Mouse (Mus musculus) NIH3T3 (cell line): ENCODE results near the gene Traf2.
A peak's percentile ranks its signal among the peaks of the same experiment; 100 is the strongest.

Experiments
- DNase-seq: peaks from one replicate; pipeline ENCODE4 v3.0.0-alpha.2; 2012; ENCODE audit warnings: low read depth

Gene Traf2

DNA sequence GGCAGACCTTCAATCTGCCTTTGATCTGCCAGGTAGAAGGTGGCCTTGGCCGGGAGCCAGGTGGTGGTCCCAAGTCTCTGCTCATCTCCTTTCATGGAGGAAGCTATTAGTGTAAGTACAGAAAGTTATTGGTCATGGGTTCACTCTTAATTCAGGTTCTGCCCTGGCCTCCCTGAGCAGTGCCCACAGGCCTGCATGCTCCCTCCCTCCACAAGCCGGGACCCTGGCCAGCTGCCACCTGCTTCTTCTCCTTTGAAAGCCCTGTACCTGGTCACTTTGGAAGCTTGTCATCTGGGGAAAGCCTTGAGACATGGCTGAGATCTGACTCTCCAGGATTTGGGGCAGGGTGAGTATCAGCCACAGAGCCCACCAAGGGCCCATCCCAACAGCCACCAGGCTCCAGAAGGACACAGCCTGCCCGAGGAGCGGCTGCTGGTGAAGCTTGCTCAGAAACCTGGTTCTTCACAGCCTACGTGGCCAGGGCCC, 53.2 kb downstream of the Traf2 start, which contains the start of gene Lcn12:
Gene Lcn12 (minus strand): TSS at position 436 of the 486 bp plus-strand sequence.
- DNase-seq, result no peak

DNA sequence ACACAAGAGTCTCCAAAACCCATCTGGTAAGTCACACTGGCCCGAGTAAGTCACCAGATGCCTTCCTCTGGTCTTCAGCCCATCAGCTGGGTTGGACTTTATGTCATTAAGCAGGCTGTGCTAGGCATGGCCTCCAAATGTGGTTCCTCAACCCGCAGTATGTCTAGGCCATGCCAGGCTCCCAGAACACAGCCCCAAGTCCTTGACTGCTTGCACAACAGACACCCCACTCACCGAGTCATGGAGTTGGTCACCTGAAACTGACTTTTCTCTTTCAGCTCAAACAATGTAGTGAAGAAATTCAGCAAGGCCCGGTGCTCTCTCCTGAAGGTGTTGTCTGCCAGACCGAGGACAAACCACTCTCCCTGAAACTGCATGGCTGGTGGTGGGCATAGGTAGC, 53.8 kb downstream of the Traf2 start:
- DNase-seq, result no peak

DNA sequence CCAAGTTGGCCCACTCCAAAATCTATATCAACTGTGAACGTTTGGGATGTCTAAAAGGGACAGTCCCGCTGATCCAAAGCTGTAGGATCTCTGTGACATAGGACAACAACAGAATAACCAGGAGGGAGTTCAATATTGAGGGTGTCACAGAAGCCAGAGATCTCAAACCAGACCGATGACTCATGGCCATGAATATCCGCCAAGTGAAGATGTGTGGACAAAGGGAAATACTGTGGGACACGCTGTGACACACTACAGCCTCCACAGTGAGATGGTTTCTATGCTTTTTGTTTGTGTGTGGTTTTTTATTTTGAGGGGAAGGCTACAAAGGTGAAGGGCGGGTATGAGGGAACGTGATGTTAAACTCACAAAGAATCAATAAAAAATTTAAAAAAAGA, 58.1 kb downstream of the Traf2 start:
- no peak for DNase-seq

DNA sequence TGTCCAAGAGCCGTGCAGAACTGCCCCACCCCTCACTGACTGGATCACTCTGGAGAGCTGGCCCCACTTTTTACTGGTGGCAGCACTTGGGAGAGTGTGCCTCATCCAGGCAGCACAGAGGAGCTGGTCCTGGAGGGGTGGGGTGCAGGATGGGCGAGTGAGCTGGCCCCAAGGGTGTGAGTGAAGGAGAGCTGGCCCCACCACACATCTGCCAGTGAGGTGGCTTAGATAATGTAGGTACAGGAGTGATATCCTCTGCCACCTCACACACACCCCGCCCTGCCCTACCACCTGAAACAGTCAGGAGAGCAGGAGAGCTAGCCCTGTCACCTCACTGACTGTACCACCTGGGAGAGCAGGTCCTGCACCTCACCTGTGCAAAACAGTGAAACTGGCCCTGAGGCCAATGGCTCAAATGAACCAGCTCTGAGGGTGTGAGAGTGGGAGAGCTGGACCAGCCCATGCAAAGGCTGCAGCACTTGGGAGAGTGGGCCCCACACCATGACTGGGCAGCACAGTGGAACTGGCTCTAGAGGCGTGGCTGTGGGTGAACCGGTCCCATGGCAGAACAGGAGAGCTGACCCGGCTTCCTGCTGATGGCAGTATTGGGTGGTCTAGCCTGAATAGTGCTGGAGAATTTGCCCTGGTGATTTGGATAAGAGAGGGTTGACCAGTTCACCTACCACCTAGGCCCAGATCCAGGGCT, 58.6 kb downstream of the Traf2 start:
- DNase-seq, result no peak

DNA sequence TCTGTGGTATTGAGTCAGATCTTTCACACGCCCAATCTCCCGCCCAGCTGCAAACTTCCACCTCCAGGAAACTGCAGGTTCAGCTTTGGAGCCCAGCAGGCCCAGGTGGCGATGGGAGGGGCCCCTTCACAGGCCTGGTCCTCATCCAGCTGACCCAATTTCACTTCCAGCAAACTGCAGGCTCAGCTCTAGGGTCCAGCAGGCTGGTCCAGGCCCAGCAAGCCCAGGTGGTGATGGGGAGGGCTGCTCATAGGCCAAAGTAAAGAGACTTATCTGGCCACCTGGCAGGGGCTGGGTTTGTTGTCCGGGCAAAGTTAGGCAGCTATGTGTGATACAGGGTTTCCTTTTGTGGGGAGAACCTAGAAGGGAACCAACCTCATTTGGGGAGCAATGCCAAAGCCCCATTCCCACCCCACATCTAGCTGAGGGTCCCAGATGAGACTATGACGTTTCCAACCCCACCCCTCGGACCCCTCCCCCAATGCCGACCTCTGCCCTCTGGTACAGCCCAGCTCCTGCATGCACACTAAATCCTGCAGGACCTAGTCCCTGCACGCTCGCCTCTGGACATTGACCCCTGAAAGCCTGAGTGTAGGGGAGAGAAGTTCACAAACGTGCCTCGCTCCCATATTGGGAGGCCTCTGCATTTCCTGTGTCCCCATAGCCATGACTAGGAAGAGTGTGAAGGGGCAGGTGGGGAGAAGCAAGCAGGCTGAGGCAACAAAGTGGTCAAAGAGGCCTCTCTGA, 61.7 kb downstream of the Traf2 start:
- DNase-seq, result no peak

DNA sequence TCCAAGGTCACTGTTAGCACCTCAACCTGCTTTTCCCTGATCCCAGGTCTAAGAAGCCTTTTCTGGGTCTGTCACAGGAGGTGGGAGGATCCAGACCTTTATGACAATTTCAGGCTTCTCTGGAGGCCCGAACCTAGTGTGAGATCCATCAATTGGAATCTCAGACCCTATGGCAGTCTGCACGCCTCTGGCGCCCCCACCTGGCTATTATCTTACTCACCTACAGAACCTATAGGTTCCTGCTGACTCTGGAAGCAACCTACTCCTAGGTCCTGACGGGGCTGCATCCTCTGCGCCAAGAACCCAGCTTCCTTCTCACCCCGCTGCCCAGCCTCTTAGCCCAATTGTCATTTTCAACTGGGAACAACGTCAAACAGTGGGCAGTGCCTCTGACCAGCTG, 63.8 kb downstream of the Traf2 start:
- peak; percentile 75 for DNase-seq

DNA sequence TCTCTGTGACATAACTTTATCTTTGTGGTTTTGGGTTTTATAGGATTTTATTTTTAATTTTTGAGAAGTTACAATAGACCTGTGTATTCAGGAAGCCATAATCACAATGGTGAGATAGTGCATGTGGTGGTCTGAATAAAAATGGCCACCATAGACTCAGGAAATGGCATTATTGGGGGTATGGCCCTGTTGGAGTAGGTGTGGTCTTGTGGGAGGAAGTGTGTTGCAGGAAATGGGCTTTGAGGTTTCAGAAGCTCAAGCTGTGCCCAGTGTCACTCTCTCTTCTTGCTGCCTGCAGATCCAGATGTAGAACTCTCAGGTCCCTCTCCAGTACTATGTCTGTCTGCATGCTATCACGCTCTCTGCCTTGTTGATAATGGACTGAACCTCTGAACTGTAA, 66.2 kb downstream of the Traf2 start:
- DNase-seq, result no peak

DNA sequence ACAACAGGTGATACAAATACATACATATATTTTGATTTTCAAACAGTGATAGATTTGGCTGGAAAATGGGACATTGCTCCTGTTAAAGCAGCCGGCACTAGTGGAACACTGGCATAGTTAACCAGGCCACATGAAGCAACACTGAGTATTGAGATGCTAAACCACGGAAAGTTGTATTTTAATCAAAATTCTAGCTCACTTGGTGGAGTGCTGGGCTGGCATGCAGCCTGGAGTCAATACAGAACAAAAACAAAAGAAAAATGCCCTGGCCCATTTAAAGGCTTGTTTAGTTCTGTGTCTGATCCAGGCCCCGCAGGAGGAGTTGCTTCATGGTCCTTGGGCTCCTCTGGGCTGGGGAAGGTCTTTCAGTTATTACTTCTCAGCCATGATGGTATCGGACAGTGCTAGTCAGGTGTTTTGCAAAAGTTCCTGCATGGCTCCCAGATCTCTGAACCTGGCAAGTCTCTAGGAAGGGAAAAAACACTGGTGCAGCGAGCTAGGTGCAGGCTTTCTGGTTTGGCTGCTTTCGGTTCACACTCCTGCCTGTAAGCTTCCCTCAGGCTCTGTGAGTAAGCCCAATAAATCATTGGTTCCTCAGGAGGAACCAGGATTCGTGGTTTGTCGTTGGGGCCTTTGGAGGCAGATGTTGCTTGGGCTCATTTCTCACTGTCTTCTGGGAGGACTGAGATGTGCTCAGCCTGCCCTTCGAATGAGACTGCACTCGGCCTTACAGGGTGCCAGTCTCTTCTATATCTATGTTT, 67.0 kb downstream of the Traf2 start:
- peak; percentile 55 for DNase-seq

DNA sequence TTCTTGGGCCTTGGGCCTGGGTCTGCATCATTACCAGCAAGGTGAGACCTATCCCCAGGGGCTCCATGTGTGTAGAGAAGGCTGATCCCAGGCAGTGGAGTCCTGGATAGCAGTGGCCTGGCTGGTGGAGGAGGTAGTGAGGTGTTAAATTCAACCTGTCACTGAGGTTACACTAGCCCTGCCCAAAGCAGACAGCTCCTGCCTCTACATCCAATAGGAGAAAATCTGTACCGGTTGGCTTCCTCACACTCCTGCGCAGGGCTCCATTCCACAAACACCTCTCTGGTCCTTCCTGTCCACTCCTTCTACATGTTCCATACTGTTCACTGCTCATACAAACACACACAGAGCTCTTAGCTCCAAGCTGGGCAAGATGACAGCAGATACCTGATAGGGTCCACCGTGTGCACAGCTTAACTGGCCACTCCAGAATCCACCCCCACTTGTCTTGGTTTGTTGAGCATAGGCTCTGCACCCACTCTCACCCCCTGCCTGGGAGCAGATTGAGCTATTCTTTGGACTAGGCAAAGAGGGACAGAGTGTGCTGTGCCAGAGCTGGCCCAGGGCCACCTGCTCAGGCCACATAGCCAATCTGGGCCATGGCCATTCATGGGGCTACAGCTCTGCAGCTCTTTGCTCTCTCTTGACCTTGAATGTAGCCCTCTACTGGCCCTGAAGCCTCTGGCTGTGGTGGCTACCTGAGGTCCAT, 68.6 kb downstream of the Traf2 start:
- no peak for DNase-seq

DNA sequence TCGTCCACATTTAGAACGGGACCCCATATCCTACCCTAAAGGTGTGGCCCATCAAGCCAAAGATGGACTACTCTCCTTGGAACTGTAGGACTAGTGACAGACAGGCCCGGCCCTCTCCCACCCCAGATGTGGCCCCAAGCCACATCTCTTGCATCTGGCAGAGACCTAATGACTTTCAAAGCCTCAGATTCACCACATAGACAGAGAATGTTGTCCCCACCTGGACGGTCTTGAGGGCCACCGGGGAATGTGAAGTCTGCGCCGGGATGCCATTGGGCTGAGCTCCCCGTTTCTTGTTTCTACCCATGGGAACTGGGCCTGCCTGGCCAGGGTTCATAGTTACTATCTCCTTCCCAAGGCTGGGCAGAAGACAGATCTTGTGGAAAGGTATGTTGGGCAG, 69.2 kb downstream of the Traf2 start:
- DNase-seq, result no peak

DNA sequence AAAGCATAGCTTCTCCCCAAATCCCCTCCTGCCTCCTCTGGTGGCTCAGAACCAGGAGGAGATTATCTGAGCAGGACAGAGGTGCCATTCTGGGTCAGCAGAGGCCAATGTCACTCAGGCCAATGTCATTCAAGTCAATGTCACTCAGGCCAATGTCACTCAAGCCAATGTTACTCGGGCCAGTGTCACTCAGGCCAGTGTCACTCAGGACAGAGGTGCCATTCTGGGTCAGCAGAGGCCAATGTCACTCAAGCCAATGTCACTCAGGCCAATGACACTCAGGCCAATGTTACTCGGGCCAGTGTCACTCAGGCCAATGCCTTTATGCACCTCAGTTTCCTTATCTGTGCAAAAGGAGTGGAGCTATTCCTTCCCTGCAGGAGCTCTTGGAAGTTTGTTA, 74.2 kb downstream of the Traf2 start:
- no peak for DNase-seq

DNA sequence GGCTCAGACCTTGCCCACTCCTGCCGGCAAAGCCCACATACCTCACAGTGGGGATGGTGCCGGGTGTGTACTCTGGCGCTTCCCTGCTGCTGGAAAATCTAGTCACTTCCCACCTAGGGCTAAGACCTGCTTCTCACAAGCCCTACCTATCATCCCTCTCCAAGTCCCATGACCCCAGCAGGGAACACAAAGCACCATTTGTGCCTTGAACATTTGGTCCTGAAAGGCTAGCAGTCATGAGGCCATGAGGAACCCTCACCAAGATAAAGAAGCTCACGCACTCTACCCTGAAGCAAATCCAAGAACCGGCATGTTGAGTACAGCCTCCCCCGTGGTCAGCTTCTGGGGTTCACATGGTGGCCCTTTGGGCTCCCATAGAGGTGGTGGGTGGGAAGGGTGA, 76.8 kb downstream of the Traf2 start, which contains the start of gene Ptgds:
Gene Ptgds (minus strand): TSS at position 78 of the 400 bp plus-strand sequence.
- DNase-seq, result no peak

DNA sequence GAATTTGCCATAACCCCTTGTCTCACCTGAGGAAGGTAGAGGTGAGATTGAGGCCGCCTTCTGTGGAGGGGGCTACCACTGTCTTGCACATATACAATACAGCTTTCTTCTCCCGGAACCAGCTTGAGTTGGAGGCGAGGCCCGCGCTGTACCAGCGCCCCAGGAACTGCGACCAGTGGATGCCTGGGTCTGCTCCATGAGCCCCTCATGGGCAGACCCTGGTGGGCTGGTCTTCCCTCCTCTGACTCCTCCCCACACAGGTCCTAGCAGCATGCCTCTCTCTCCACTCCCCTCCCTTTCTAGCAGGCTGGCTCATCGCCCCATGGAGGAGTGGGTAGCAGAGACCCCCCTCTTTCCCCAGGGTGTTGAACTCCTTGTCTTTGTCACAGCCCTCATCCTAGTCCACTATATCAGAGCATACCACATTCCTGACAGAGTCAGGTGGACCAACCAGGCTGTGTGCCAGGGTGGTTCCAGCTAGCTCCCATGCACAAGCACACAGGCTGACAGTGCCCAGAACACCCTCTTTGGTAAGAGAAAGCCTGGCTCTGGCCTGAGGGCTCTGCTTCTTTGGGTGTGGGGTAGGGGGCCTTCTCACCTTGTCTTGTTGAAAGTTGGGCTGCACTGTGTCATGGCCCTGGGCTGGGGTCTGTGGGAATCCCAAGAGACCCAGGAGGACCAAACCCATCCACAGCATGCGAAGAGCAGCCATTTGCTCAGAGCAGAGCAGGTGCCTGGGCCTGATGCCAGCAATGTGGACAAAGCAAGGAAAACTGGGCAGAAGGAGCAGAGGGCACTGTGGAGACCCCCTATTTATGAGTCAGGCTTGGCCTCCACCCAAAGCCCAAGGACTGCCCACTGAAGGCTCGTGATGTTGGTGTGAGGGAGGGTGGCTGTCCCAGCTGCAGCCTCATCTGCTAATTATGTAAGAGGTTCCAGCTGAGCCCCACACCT, 77.5 kb downstream of the Traf2 start:
- peak; percentile 47 for DNase-seq
